Mouse (Mus musculus): ENCODE results near the gene Fbxl8.
A peak's percentile ranks its signal among the peaks of the same experiment; 100 is the strongest.
"Not testable (repeated sequence)": the region's sequence is repeated elsewhere in the genome, so short reads cannot be mapped to it uniquely, and the experiment has no call there.

Fbxl8 gene

DNA sequence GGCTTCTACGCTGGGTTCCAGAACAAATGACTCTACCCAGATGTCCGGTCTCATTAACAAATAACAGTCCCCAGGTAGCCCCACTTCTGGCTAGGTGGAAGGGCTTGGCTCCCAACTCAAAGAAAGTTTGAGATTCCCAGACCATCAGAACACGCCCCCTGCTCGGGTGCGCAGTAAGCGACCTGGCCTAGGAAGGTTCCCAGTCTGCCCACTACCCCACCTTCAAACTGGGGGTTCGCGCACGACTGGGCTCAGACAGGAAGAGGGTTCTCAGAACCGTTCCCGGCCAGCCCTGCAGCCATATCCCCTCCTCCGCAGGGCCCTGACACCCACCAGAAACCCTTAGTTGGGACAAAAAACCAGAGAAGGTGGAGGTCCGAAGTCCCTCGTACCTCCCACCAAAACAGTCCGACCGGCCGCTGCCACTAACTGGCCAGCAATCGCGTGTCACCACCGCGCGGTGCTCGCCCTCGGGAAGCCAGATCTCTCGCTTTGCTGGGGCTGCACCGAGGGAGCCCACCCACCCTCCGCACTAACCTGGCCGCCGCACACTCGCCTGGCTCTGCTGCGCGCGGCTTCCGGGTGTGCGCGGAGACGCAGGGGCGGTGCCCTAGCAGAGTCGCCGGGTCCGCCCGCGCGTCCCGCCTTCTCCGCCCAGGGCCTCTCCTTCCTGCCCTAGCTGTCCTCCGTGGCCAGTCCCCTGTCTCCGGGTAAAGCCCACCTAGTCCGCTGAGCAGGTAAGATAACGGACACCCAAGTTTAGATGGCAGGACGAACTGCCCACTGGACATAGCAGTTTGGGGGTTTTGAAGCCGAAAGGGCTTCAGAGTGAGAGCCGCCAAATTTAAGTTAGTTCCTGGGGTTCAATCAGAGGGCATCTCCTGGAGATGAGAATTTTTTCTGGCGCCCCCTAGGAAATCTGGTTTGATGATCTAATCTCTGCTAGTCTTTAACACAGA is at the start of gene Fbxl8, which contains the start of gene Tradd:
Fbxl8 (plus strand) TSS at position 625 of the 959 bp plus-strand sequence.
Tradd (minus strand) TSS at position 586 of the 959 bp plus-strand sequence.
- peak; percentile 74 for DNase-seq (ENCODE audit: low spot score)

DNA sequence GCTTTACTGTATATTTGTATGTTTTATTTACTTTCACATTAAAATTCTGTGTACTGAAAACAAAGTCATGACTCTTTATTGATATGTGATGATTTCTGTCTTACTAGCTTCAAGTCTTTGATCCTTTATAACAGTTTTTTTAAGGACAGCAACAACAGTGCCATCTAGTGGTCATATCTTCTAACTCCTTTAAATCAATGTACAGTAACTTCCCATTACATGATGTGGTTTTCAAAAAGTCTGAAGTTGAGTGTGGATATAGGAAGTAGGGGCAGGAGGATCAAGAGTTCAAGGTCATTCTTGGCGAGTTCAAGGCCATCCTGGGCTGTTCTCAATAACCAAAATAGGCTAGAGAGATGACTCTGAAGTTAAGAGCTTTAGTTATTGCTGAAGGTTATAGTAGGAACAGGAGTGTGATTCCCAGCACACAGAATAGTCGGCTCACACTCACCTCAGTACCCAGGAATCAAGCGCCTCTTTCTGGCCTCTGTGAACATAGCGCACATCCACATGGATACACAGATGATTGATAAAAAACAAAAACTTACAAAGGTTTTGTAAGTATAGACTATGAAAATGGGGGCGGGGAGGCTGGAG is 46.4 kb upstream of the Fbxl8 start:
- no peak for DNase-seq (ENCODE audit: low spot score)

DNA sequence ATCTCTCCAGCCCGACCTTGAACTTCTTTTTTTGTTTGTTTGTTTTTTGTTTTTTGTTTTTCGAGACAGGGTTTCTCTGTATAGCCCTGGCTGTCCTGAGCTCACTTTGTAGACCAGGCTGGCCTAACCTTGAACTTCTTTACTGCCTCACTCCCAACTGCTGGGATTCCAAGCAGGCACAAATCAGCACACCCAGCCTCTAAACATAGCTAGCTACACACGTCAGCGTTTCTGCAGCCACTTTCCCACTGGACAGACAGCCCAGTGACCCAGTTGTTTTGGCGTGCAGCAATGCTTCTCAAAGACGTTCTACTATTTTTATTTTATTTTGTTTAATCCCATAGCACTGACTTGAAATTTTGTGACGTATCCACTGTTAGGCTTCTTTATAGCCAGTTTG is 40.6 kb upstream of the Fbxl8 start:
- DNase-seq (ENCODE audit: low spot score): no peak

DNA sequence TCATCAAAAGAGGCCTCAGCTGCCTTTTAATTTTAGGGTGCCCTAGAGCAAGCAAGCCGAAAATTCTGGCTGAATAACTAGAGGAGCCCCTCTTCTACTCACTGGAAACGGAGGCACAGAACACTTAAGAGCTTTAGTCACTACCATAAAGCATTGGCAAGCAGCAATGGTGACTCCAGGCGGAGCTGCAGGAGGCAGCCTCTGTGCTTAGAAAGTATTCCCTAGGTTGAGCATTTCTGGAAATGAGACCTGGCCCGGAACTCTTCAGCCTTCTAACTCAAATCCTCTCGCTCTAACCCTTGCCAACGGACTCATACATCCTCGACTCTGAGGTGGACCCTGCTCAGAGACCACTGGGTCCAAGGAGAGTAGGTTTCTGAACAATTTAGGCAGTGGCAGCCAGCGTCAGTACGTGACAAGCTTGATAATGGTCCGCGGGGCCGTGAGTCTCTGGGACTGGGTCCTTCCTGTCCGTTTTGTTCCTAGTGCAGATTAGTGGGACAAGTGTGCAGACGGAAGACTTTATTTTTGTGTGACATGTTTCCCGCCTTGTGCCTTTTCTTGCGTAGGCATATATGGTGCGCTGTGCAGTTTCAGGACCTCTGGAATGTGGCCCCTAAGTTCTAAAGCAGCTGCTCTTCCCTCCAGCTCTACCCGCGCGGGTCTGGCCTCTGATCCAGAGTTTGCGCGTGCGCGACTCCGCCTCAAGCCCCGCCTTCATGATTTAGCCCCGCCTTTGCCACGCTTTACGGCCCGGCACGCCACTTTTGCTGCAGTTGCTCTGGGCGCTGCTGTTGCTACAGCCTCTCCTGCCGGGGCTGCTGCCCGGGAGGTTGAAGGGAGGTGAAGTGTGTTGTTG is 39.8 kb upstream of the Fbxl8 start, which contains the start of gene D230025D16Rik:
D230025D16Rik (plus strand) TSS at position 733 of the 859 bp plus-strand sequence.
- peak; percentile 98 for DNase-seq (ENCODE audit: low spot score)

DNA sequence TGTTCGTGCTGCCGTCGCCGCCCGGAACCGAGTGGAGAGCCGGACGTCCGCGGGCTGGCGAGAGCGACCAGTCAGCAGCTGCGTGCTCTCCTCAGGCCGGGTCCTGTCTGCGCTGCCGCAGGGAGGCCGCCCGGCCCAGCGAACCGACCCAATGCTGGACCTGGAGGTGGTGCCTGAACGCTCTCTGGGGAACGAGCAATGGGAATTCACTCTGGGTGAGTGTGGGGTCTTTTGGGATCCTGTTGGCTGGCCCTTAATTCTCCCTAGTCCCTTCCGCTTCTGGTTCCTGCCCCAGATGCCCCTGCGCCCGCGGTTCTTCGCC is 39.2 kb upstream of the Fbxl8 start:
- DNase-seq (ENCODE audit: low spot score): no peak

DNA sequence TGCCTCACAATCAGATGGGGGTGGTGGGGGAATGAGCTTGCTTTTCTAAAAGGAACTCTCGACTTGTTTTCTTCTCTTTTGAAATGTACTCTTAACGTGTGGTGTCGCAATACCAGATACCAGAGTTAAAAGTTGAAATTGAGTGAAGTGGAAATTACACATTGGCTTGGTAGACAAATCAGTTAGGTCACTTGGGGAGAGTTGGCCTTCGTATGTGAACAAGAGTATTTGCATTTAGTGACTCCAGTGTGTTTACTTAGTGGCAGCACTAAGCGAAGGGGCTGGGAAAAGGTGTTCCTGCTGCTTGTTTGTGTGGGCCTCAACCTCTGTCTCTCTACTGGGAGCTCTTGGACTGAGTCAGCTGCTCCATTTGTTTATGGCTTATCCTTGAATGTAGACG is 38.5 kb upstream of the Fbxl8 start:
- no peak for DNase-seq (ENCODE audit: low spot score)

DNA sequence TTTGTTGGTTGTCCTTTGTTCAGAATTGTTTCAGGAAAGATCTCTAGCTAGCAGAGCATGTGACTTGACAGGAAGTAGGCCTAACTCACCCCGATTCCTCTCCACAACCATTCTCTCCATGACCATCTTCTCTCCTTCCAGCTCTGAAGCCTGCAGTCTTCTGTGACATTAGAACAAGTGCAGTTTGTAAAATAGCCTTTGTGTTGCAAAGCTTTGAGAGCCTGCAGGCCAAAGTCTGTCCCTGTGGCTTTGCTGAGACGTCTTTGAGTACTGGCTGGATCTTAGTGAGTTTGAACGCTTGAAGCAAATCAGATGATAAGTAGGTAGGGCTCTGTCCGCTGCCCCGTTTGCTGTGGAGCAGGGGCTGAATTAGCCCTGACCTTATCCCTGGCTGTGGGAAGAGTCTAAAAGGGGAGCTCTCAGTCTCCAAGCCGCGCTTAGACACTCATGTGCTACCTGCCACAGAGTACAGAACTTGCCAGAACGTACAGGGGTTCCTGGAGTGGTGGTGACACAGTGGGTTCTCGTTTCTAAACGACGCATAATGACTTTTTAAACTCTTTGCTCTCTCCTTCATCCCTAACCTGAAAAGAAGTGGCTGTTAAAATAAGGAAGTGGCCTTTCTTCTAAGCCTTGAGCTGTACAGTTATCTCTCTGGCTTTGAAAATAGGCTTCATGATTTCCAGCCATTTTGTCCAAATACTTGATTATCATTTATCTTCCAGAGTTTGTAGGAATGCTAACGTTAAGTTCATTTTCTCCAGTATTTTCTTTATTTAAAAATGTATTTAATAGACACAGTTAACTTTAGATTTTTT is 32.7 kb upstream of the Fbxl8 start:
- no peak for DNase-seq (ENCODE audit: low spot score)

DNA sequence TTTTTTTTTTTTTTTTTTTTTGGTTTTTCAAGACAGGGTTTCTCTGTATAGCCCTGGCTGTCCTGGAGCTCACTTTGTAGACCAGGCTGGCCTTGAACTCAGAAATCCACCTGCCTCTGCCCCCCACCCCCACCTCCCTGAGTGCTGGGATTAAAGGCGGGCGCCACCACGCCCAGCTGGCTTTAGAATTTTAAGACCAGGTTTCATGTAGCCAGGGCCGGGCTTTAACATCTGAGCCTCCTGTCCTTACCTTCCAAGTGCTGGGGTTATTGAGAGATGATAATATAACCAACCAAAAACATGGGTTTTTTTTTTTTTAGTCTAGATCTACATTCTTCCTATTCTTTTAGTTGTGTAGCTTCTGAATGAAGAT is 32.1 kb upstream of the Fbxl8 start:
- not testable (repeated sequence) for DNase-seq (ENCODE audit: low spot score)

DNA sequence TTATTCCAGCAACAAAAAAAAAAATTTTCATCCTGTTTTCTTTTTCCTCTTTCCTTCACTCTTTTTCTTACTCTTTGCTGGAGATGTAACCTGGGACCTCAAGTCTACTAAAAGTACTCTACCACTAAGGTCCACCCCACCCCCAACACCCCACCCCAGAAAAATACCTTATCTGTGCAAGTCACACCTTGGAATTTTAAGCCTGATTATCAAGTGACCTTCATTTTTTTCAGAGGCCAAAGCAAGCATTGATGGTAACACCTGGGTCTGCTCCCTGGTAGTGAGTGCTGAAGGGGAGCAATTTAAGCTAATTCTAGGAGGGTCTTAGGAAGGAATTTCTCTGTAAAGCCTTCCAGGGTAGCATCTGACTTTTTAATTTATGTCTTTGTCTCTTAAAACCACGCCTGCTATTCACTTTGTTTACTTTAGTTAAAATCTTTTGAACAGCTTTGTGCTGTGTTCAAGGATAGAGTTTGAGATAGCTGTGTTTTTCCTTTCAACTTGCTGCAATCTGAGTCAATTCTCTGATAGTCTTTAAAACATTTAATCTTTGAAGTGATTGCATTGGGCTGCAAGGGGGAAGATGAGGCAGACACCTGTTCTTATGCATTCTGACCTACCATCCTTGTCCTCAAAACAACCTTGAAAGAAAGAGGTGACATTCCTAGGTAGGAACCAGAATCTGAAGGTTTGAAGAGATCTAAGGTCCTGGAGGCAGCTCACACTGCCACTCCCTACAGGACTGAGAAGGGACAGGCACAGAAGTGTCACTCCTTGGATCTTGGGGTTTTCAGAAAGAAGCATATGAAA is 31.1 kb upstream of the Fbxl8 start:
- no peak for DNase-seq (ENCODE audit: low spot score)

DNA sequence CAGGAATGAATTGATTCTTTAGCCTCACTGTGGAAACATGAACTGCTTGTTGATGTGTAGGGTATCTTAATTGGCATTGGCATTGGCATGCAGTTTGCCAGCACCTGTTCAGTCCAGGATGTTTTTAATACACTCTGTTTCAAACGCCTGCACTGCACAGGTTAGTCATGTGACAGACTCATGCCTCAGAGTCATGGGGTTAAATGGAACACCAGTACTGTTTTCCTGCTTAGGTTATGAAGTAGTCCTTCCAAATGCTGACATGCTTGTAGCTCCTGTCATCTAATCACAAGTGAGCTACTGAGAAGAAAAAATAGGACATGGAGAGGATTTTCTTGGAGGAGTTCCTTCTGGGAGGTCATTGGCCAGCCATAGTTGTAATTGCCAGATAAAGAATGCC is 29.2 kb upstream of the Fbxl8 start:
- DNase-seq (ENCODE audit: low spot score): no peak

DNA sequence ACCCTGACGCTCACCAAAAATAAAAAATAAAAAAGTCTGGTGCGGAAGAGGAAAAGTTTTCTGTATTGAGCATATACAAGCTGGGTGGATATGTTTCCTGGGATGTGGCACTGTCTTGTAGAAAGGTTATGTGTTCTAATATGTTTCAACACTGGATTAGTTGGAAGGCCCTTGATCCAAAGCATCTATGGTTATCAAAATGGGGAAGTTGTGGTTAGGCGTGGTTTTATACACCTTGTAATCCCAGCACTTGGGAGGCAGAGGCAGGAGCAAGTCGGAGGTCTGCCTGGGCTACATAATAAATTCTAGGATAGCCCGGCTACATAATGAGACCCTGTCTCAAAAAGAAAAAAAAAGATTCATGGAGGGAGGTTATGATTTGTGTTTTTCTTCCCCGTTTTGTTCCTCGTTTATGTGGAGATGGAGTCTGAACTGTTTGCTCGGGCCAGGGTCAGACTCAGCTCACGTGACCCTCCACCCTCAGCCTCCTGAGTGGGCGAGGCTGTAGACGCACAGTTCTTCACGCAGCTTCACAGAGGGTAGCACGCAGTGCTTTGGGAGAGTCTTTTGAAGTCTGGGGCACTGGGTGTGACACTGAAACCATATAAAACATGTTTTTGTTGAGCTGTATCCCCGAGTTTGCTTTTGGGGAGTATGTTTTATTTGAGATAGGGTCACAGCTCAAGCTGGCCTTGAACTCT is 26.9 kb upstream of the Fbxl8 start:
- DNase-seq (ENCODE audit: low spot score): no peak

DNA sequence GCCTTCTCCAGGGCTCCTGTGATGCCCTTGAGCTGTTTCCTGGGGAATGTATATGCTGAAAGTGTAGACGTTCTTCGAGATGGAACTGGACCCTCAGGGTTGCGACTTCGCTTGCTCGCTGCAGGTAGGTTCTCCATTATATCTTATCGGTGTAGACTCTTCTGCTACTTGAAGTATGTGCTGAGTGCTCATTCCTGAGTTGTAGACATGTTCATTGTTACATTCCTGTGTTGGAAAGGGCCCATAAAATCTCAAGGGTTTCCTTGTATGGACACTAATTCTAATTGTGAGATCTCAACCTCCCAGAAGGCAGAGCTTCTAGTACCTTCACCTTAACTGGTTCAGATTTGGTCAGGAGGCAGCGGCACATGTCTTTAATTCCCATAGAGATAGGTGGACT is 23.4 kb upstream of the Fbxl8 start:
- DNase-seq (ENCODE audit: low spot score): no peak

DNA sequence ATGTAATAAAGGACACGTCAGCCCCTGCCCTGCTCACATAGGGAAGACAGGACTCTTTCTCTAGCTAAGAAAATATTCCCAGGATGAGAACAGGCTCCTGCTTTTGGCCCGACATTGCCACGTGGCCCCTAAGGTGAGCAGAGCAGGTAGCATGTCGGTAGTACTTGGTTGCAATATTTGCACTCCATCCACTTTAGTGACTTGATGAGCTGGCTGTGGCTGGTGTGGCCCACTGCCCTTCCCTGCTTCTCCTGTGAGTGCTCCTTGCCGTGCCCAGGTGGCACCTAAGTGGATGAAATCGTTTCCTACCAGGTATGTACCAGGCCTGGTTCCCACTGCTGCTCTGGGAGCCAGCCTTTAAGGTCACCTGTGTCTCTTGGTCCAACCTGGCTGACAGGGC is 12.5 kb upstream of the Fbxl8 start:
- DNase-seq (ENCODE audit: low spot score): no peak

DNA sequence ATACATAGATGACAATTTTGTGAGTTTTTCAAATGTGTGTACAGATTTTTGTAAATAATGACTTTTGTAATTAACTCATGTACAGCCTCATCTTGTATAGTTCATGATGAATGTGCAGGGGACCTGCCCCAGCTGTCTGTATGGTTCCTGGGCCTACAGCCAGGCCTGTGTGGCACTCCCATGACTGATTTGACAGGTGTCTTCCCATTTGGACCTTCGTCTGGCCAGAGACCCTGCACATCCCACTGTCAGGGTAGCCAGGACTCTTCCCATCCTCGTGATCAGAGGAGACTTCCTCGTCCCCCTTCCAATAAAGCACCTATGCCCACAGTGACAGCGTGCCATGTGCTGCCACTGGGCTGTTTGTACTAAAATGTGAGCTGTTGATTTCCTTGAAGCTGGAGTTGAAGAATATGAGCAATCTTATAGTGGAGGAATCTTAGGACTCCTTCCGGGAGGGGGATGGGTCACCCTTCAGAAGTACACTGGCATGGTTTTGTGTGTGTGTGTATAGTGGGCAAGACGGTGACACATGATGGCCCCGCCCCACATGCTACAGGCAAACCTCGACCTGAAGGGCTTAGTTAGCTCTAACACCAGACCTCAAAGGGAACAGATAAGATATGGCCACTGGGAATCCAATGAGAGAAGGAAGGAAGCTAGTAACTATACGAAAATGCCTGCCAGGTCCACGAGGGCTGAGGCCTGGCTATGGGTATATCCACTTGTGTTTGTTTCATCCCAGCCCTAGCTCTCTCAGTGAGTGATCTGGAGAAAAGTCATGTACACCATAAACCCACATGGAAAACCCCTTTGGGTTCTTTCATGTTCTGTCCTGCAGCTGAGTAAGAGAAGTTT is 11.5 kb upstream of the Fbxl8 start:
- no peak for DNase-seq (ENCODE audit: low spot score)

DNA sequence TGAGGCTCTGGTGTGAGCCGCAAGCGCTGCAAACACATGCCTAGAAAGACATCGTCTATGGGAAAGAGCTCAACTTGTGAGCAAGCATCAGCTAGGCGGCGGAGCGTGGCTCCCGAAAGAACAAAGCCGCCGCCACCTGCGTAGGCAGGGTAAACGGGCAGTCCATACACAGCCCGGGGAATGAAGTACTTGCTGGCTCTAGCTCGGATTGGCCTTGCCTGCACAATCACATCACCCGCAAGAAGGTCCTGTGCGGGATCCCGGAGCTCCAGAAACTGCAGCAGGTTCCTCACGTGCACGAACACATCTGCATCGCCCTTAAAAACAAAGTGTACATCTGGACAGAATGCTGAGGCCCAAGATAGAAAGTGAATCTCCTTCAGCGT is 10.7 kb upstream of the Fbxl8 start:
- DNase-seq (ENCODE audit: low spot score): no peak

DNA sequence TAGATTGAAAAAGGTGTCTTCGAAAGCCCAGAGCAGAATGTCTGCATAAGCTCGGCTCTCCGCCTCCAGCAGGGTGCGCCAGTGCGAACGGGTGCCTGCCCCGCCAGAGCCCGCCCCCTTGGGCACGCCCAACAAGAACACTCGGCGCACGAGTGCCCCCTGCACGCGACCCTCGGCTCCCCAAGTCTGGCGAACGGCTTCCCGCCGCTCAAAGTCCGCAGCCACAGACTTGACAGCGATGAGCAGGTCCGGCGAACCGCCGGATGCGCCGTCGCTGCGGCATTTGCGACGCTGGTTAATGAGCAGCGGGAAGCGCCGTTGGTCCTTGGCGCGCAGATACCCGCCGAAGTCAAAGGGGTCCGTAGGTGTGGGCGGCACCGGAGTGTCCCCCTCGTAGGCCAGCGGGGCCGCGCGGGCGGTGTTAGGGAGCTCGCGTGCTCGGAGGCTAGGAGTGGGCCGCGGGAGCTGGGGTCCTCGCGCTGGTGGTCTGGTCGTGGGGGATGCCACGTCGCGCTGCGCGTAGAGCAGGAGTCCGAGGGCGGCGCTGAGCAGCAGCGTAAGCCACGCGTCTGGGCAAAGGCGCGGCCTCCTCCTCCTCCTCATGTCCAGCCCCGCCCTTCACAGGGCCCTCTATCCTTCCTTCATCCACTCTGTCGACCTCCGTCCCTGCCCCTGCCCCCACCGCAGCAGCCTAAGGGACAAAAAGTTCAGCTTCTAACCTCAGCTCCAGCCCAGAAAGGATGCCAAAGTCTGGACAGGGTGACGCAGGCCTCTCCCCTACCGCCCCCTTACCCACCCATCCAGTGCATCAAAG is 10.1 kb upstream of the Fbxl8 start:
- peak; percentile 97 for DNase-seq (ENCODE audit: low spot score)

DNA sequence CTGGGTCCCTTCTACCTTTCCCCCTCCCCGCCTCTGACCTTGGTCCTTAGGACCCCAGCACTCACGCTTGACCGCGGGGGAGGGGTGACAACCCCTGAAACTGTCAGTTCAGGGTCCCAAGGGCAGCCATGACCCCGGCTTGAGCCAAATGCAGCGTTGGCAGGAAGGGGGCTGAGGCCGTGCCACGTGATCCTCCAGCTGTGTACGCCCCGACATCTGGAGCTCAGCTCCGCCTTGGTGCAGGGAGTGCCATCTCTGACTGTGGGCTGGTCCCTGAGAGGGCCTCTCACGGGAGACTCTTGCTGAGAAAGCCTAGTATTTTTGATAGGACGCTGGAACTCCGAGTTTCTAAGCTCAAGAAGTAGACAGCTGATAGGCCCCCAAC is 9.5 kb upstream of the Fbxl8 start, which contains the start of gene B3gnt9:
B3gnt9 (minus strand) TSS at position 188 of the 385 bp plus-strand sequence.
- peak; percentile 83 for DNase-seq (ENCODE audit: low spot score)

All from testis, postnatal 10 days (tissue).